Mouse (Mus musculus): ENCODE data around the gene Hnrnpk. TPM values are rescaled to one million over a fixed set of nuclear protein-coding genes. Genes with fewer than 3 reads are reported as not detected.
"Not testable (repeated sequence)": the region's sequence is repeated elsewhere in the genome, so short reads cannot be mapped to it uniquely, and the experiment has no call there.

Hnrnpk gene
- total RNA-seq, 2 experiments from 2014 or later: 649 to 670 TPM

- no peak for DNase-seq (ENCODE audit: low spot score in 2 of 2)
These were observed 5.5 kb downstream of the Hnrnpk start for GRCm38 (mm10) chr13:58397651-58398050.

GRCm38 (mm10) chr13:58394392-58394791, 8.8 kb downstream of the Hnrnpk start:
- intact Hi-C loops (cut with DNase I); DNase-seq (ENCODE audit: low spot score in 2 of 2): not testable (repeated sequence)

More at GRCm38 (mm10) chr13:58397651-58398050, 5.5 kb downstream of the Hnrnpk start:
- intact Hi-C loops (cut with DNase I): no loop called here

- intact Hi-C loops (cut with DNase I): loop anchor here (2.0 to 5.0 kb wide), 2 partner anchors 101 to 153 kb away; no protein-coding TSS in a partner anchor
- no peak for DNase-seq (ENCODE audit: low spot score in 2 of 2)
These were observed 13.7 kb downstream of the Hnrnpk start for GRCm38 (mm10) chr13:58389324-58389951.

- DNase-seq (ENCODE audit: low spot score in 2 of 2): peak in 1 of 2 experiments; percentile 15
- intact Hi-C loops (cut with DNase I): loop anchor here (2.0 to 5.0 kb wide), 2 partner anchors 100 to 154 kb away; no protein-coding TSS in a partner anchor
These were observed 14.8 kb downstream of the Hnrnpk start for GRCm38 (mm10) chr13:58388379-58388778.

GRCm38 (mm10) chr13:58387948-58388347, 15.2 kb downstream of the Hnrnpk start:
- intact Hi-C loops (cut with DNase I): loop anchor here (2.0 to 5.0 kb wide), 2 partner anchors 99 to 154 kb away; no protein-coding TSS in a partner anchor
- DNase-seq (ENCODE audit: low spot score in 2 of 2): peak; percentile 81 to 83

- intact Hi-C loops (cut with DNase I): loop anchor here (2.0 to 5.0 kb wide), 2 partner anchors 157 to 227 kb away; no protein-coding TSS in a partner anchor
- no peak for DNase-seq (ENCODE audit: low spot score in 2 of 2)
These were observed 17.6 kb downstream of the Hnrnpk start for GRCm38 (mm10) chr13:58385547-58385920.

GRCm38 (mm10) chr13:58384779-58385546, 18.2 kb downstream of the Hnrnpk start, which contains the start of gene 2210016F16Rik:
Gene 2210016F16Rik, minus strand, starts transcription at chr13:58385225.
- DNase-seq (ENCODE audit: low spot score in 2 of 2): peak; percentile 40 to 50
- intact Hi-C loops (cut with DNase I): loop anchor here (2.0 to 5.0 kb wide), 2 partner anchors 157 to 226 kb away; no protein-coding TSS in a partner anchor

- DNase-seq (ENCODE audit: low spot score in 2 of 2): no peak
- intact Hi-C loops (cut with DNase I): loop anchor here (2.0 kb wide), 1 partner anchor 226 kb away; no protein-coding TSS in a partner anchor
These were observed 18.8 kb downstream of the Hnrnpk start for GRCm38 (mm10) chr13:58384371-58384770.

- intact Hi-C loops (cut with DNase I): no loop called here
- no peak for DNase-seq (ENCODE audit: low spot score in 2 of 2)
These were observed 30.0 kb downstream of the Hnrnpk start for GRCm38 (mm10) chr13:58373153-58373470.

GRCm38 (mm10) chr13:58372278-58373152, 30.6 kb downstream of the Hnrnpk start:
- DNase-seq (ENCODE audit: low spot score in 2 of 2): no peak

GRCm38 (mm10) chr13:58368835-58369234, 34.3 kb downstream of the Hnrnpk start:
- intact Hi-C loops (cut with DNase I): no loop called here
- no peak for DNase-seq (ENCODE audit: low spot score in 2 of 2)

More at GRCm38 (mm10) chr13:58372278-58373152, 30.6 kb downstream of the Hnrnpk start:
- intact Hi-C loops (cut with DNase I): no loop called here

GRCm38 (mm10) chr13:58367641-58368040, 35.5 kb downstream of the Hnrnpk start:
- DNase-seq (ENCODE audit: low spot score in 2 of 2): no peak
- intact Hi-C loops (cut with DNase I): no loop called here

GRCm38 (mm10) chr13:58366373-58366772, 36.8 kb downstream of the Hnrnpk start:
- intact Hi-C loops (cut with DNase I): no loop called here
- no peak for DNase-seq (ENCODE audit: low spot score in 2 of 2)

- DNase-seq (ENCODE audit: low spot score in 2 of 2); intact Hi-C loops (cut with DNase I): not testable (repeated sequence)
These were observed 38.0 kb downstream of the Hnrnpk start for GRCm38 (mm10) chr13:58365179-58365578.

- intact Hi-C loops (cut with DNase I): no loop called here
- DNase-seq (ENCODE audit: low spot score in 2 of 2): no peak
These were observed 38.6 kb downstream of the Hnrnpk start for GRCm38 (mm10) chr13:58364353-58365175.

GRCm38 (mm10) chr13:58359304-58359653, 43.9 kb downstream of the Hnrnpk start:
- intact Hi-C loops (cut with DNase I): no loop called here
- no peak for DNase-seq (ENCODE audit: low spot score in 2 of 2)

- peak; percentile 28 to 57 for DNase-seq (ENCODE audit: low spot score in 2 of 2)
- intact Hi-C loops (cut with DNase I): no loop called here
These were observed 44.4 kb downstream of the Hnrnpk start, which contains the start of gene Kif27 for GRCm38 (mm10) chr13:58358629-58359303. Gene Kif27, minus strand, starts transcription at chr13:58359122.

GRCm38 (mm10) chr13:58352996-58353395, 50.1 kb downstream of the Hnrnpk start:
- no peak for DNase-seq (ENCODE audit: low spot score in 2 of 2)
- intact Hi-C loops (cut with DNase I): no loop called here
